Mouse (Mus musculus) embryonic facial prominence, embryonic 14.5 days (tissue): ENCODE data around the gene H2-Q6. TPM values are rescaled to one million over a fixed set of nuclear protein-coding genes. Genes with fewer than 3 reads are reported as not detected.
"Not testable (repeated sequence)": the region's sequence is repeated elsewhere in the genome, so short reads cannot be mapped to it uniquely, and the experiment has no call there.

Experiments used
- ATAC-seq: fragments of 200-750 bp; cut with Nextera tagmentation; 2 replicates; pipeline ENCODE4 v1.8.0; 2017; ENCODE audit warnings: low read depth, moderate number of reproducible peaks, moderate TSS enrichment
- DNase-seq: peaks from one replicate; pipeline ENCODE4 v3.0.0-alpha.2; 2015; ENCODE audit warnings: low spot score
- H3K27ac ChIP-seq: fragments of 300-500 bp; sonication (generic); replicated peaks from 2 replicates; pipeline ENCODE4 v1.5.1; 2014; ENCODE audit warnings: low read depth, mild to moderate bottlenecking, low read length, moderate library complexity
- H3K27me3 ChIP-seq: fragments of 300-500 bp; sonication (generic); replicated peaks from 2 replicates; pipeline ENCODE4 v1.6.1; 2014; ENCODE audit warnings: low read length; ENCODE audit not compliant: control insufficient read depth, insufficient read depth
- H3K36me3 ChIP-seq: fragments of 300-500 bp; sonication (generic); 2 replicates; pipeline ENCODE4 v1.6.1; 2014; ENCODE audit warnings: low read length, mixed read lengths; ENCODE audit not compliant: control insufficient read depth, insufficient read depth
- H3K4me1 ChIP-seq: fragments of 300-500 bp; sonication (generic); 2 replicates; pipeline ENCODE4 v1.6.1; 2014; ENCODE audit warnings: antibody characterized with exemption, low read length; ENCODE audit not compliant: control insufficient read depth, insufficient read depth
- H3K4me2 ChIP-seq: fragments of 300-500 bp; sonication (generic); 2 replicates; pipeline ENCODE4 v1.6.1; 2014; ENCODE audit warnings: low read depth, mild to moderate bottlenecking, low read length, moderate library complexity, mixed read lengths
- H3K4me3 ChIP-seq: fragments of 300-500 bp; sonication (generic); 2 replicates; pipeline ENCODE4 v1.5.1; 2014; ENCODE audit warnings: low read depth, mild to moderate bottlenecking, low read length
- H3K9ac ChIP-seq: fragments of 300-500 bp; sonication (generic); 2 replicates; pipeline ENCODE4 v1.6.1; 2014; ENCODE audit warnings: low read depth, mild to moderate bottlenecking, low read length, moderate library complexity, mixed read lengths
- H3K9me3 ChIP-seq: fragments of 300-500 bp; sonication (generic); 2 replicates; pipeline ENCODE4 v1.6.1; 2016; ENCODE audit warnings: low read length; ENCODE audit not compliant: control insufficient read depth
- WGBS: fragments of 180-500 bp; shearing (Covaris S2); extraction: QIAGEN DNeasy Blood & Tissue Kit; methylation state at CpG from one replicate; pipeline ENCODE4 v1.1.7; 2014; 5-methylcytosine and 5-hydroxymethylcytosine counted together
- polyA plus RNA-seq: library from polyadenylated mRNA; unstranded; fragments of >200 nt; fragmentation: Nextera tagmentation; extraction: Ambion mirVana; gene quantifications from 2 replicates; pipeline ENCODE4 v1.2.1, GENCODE M21; 2014

Gene H2-Q6
- polyA plus RNA-seq, 1 experiment from 2014 or later, result 0.29 TPM

DNA sequence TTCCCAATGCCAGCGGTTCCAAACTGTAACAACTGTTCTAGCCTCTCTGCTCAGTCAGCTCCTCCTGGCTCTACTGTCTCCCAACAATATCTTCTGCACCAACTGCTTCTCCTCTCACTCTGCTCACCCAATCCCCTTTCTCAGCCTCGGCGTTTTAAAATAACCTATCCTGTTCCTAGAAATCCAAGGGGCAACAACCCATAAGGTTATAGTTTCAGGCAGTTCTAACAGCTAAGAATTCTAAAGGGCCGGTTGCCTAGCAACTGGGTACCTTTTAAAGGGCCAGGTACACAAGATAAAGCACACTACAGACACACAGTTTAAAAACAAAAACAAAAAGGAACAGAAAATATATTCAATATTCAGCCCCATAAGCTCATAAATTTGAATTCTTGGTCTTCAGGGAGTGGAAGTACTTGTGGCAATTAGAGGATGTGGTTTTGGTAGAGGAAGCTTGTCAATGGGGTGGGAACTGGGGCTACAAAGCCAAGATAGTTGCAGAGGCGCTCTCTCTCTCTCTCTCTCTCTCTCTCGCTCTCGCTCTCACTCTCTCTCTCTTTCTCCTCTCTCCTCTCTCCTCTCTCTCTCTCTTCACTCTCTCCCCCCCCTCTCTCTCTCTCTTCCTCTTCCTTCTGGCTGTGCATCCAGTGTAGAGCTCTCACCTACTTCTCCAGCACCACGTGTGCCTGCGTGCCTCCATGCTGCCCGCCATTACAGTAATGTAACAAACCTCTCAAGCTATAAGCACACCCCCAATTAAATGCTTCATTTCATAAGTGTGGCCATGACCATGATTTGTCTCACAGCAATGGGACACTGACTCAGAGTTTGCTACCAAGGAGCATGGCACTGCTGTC, 9.1 kb upstream of the H2-Q6 start:
- H3K9me3 ChIP-seq, H3K4me3 ChIP-seq, H3K4me2 ChIP-seq, H3K9ac ChIP-seq, H3K27ac ChIP-seq, H3K27me3 ChIP-seq, H3K4me1 ChIP-seq, ATAC-seq, H3K36me3 ChIP-seq, DNase-seq: not testable (repeated sequence)
- 78% methylated on average over 3 of the region's 10 CpGs for WGBS

DNA sequence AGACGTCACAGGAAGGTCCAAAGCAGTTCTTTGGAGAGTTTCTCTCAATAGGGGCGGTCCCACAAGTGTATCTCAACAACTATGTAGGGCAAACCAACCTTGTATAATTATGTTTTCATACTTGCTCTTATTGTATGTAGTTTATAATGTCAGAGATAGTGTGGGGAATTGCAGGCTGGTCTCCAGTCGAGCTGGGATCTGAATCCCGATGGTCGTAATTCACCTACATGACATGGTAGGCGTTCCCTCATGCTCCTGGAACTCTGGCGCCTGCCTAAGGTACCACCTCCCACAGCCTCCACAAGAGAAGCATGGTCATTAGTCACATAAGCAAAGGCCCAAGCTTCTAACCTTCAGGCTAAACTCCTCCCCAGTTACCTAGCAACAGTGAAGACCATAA, 5.9 kb upstream of the H2-Q6 start:
- Histone ChIP-seq H3K27me3 (peaks cover 5% of the 10 kb centered on the region; the same call in 1 of the 2 replicates), H3K9ac (no peak overlapping the region), H3K36me3 (no peaks in the 10 kb centered on the region), H3K4me1 (no peaks in the 10 kb centered on the region), H3K4me2 (no peak overlapping the region), H3K27ac (no peak overlapping the region), H3K4me3 (no peak overlapping the region), H3K9me3 (no peaks in the 10 kb centered on the region)
- 77% methylated on average over 7 of the region's 7 CpGs for WGBS
- DNase-seq (no peak), ATAC-seq (no peak)

- not testable (repeated sequence) for ATAC-seq, H3K36me3 ChIP-seq, H3K27ac ChIP-seq, H3K4me3 ChIP-seq, DNase-seq, H3K27me3 ChIP-seq, H3K9ac ChIP-seq, H3K4me1 ChIP-seq, H3K4me2 ChIP-seq, H3K9me3 ChIP-seq
- WGBS, result 59% methylated on average over 4 of the region's 4 CpGs
Observed at GRCm38 (mm10) chr17:35419564-35419963, 5.1 kb upstream of the H2-Q6 start.

DNA sequence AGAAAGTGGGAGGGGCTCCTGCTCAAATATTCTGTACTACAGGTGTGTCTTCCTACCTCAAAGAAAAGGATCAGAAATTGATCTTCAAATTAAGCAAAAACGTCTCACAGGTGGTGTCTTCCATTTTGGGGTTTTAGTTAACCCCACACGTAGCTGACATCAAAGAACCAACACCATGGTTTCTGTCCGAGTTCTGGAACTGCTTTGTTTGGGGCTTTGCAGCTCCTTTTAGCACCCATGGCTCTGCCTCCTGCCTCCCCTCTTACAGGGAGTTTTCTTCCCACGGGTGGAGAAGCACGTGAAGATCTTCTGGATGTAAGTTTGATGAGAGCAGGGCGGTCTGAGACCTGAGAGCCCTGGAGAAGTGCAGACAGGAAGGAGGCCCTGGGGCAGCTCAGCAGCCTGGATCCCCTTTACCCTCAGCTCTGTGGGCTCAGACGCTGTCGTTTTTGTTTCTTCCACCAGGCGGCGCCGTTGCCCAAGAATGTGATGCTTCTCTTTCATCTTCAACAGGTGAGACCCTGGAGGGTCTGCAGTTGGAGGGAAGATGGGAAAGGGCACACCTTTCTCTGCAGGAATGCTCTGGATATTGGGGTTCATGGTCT, 4.3 kb upstream of the H2-Q6 start:
- 14% methylated on average over 11 of the region's 11 CpGs for WGBS
- ATAC-seq, result not testable (repeated sequence)

DNA sequence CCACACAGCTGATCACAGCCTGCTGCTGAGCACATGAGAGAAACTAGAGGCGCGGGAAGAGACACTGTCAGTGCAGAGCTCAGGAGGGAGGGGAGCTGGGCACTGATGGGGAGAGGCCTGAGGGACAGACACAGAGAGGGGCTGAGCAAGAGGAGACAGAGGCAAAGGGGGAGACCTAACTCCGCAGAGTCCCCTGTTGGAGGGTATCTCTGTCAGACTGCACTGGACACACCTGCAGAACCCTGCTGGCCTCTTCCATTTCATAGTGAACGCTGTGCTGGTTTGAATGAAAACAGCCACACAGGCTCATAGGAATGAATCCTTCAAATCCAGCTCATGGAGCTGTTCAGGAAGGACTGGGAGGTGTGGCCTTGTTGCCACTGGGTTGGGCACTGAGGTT, 3.3 kb upstream of the H2-Q6 start:
- not testable (repeated sequence) for DNase-seq, ATAC-seq, H3K9me3 ChIP-seq, H3K27ac ChIP-seq, H3K4me3 ChIP-seq, H3K36me3 ChIP-seq, H3K9ac ChIP-seq, H3K4me1 ChIP-seq, H3K4me2 ChIP-seq
- 85% methylated on average over 4 of the region's 4 CpGs for WGBS
- peaks cover 26% of the 10 kb centered on the region for H3K27me3 ChIP-seq

More for the DNA sequence above, 4.3 kb upstream of the H2-Q6 start:
- not testable (repeated sequence) for H3K27ac ChIP-seq, H3K4me2 ChIP-seq, H3K36me3 ChIP-seq, H3K4me1 ChIP-seq, H3K9me3 ChIP-seq, H3K9ac ChIP-seq, H3K4me3 ChIP-seq, DNase-seq
- peaks cover 16% of the 10 kb centered on the region for H3K27me3 ChIP-seq

DNA sequence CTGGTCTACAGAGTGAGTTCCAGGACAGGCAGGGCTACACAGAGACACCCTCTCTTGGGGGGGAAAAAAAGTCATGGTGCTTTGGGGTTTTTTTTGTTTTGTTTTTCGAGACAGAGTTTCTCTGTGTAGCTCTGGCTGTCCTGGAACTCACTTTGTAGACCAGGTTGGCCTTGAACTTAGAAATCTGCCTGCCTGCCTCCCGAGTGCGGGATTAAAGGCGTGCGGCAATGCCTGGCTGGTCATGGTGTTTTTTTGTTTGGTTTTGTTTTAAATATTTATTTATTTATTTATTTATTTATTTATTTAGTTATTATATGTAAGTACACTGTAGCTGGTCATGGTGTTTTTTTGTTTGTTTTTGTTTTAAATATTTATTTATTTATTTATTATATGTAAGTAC, 2.3 kb upstream of the H2-Q6 start:
- H3K27ac ChIP-seq, H3K9me3 ChIP-seq, H3K9ac ChIP-seq, H3K4me2 ChIP-seq, H3K4me1 ChIP-seq, DNase-seq, ATAC-seq, H3K4me3 ChIP-seq, H3K36me3 ChIP-seq: not testable (repeated sequence)
- WGBS, result 87% methylated on average over 5 of the region's 5 CpGs
- peaks cover 28% of the 10 kb centered on the region for H3K27me3 ChIP-seq

GRCm38 (mm10) chr17:35423131-35423810, 1.4 kb upstream of the H2-Q6 start:
- not testable (repeated sequence) for ATAC-seq, H3K4me3 ChIP-seq, H3K4me2 ChIP-seq, H3K27ac ChIP-seq, H3K4me1 ChIP-seq, H3K9ac ChIP-seq, DNase-seq, H3K36me3 ChIP-seq, H3K9me3 ChIP-seq
- H3K27me3 ChIP-seq, result peaks cover 28% of the 10 kb centered on the region
- WGBS, result 70% methylated on average over 3 of the region's 3 CpGs

GRCm38 (mm10) chr17:35424106-35424505, 544 bp upstream of the H2-Q6 start:
- not testable (repeated sequence) for H3K27ac ChIP-seq, H3K4me1 ChIP-seq, H3K4me3 ChIP-seq, H3K36me3 ChIP-seq, H3K9ac ChIP-seq, H3K9me3 ChIP-seq, DNase-seq, H3K4me2 ChIP-seq, ATAC-seq
- H3K27me3 ChIP-seq, result peaks cover 30% of the 10 kb centered on the region
- 86% methylated on average over 3 of the region's 3 CpGs for WGBS
